In genomic region chr1:53709602-53710001, GRCm38 (mm10) we compare ENCODE assay signal across 11 mouse cellular contexts. TPM values are rescaled to one million over a fixed set of nuclear protein-coding genes. Genes with fewer than 3 reads are reported as not detected.
DNase-seq lines count a peak whose midpoint lies in the region; ATAC-seq and TF ChIP-seq lines count a peak whose summit lies in the region.
"Not testable (repeated sequence)": the region's sequence is repeated elsewhere in the genome, so short reads cannot be mapped to it uniquely, and the experiment has no call there.
"Had no signal": no experiment of that assay in that cellular context is flagged by ENCODE, and none has a peak within 500 bp of the region (broad histone marks: within the 10 kb centered on the region; RNA-seq: fewer than 3 reads in every experiment).

No protein-coding gene starts in this region.

- WGBS in hindbrain, embryonic 11.5 days, result 65% methylated on average over 5 of the region's 5 CpGs
- 52% methylated on average over 5 of the region's 5 CpGs for WGBS in hindbrain, embryonic 14.5 days
- 49% methylated on average over 5 of the region's 5 CpGs for WGBS in hindbrain, postnatal 0 days
- 60% methylated on average over 5 of the region's 5 CpGs for WGBS in midbrain, postnatal 0 days
- WGBS in neural tube, embryonic 13.5 days, result 49% methylated on average over 5 of the region's 5 CpGs

- not testable (repeated sequence) for H3K4me1 ChIP-seq in hindbrain, embryonic 11.5 days (replicated peaks; ENCODE audit: control insufficient read depth, insufficient read depth, low read length); hindbrain, postnatal 0 days (ENCODE audit: insufficient read depth, low read length); midbrain, postnatal 0 days (ENCODE audit: insufficient read depth, low read length)
- 0 out of 2 replicates have a peak, but pooled peaks cover 12% of the 10 kb centered on the region for H3K4me1 ChIP-seq in hindbrain, embryonic 14.5 days (replicated peaks; ENCODE audit: control insufficient read depth, insufficient read depth, low read length)
- H3K4me1 ChIP-seq in neural tube, embryonic 13.5 days (replicated peaks), result peaks cover 13% of the 10 kb centered on the region

- not testable (repeated sequence) for H3K27me3 ChIP-seq in hindbrain, embryonic 11.5 days (ENCODE audit: control insufficient read depth, insufficient read depth, low read length); hindbrain, embryonic 14.5 days (ENCODE audit: control insufficient read depth, insufficient read depth, low read length); hindbrain, postnatal 0 days (ENCODE audit: insufficient read depth, low read length); midbrain, postnatal 0 days (ENCODE audit: insufficient read depth, low read length); neural tube, embryonic 13.5 days

- peak; percentile 29; the same call in 1 of the 2 replicates for ATAC-seq in hindbrain, embryonic 11.5 days (ENCODE audit: low FRiP score)
- peak; percentile 55 for ATAC-seq in hindbrain, embryonic 14.5 days (ENCODE audit: low FRiP score)
- not testable (repeated sequence) for ATAC-seq in hindbrain, postnatal 0 days; midbrain, postnatal 0 days (ENCODE audit: low FRiP score)
- peak; percentile 64; the same call in 1 of the 2 replicates for ATAC-seq in neural tube, embryonic 13.5 days (ENCODE audit: low read depth)

- H3K9me3 ChIP-seq in hindbrain, embryonic 11.5 days (ENCODE audit: control insufficient read depth, low read length); hindbrain, embryonic 14.5 days (ENCODE audit: control insufficient read depth, low read length); hindbrain, postnatal 0 days (ENCODE audit: low read length); midbrain, postnatal 0 days (ENCODE audit: low read length); neural tube, embryonic 13.5 days: not testable (repeated sequence)

- not testable (repeated sequence) for TF ChIP-seq CTCF in hindbrain, postnatal 0 days (IDR thresholded peaks at IDR 0.05; ENCODE audit: low read depth); midbrain, postnatal 0 days (IDR thresholded peaks at IDR 0.05)

- not testable (repeated sequence) for H3K4me2 ChIP-seq in hindbrain, embryonic 11.5 days (replicated peaks; ENCODE audit: low read depth, low read length); hindbrain, postnatal 0 days (ENCODE audit: low read depth, low read length); midbrain, postnatal 0 days (ENCODE audit: low read depth, low read length, poor library complexity, severe bottlenecking)
- peak overlapping the region; percentile 29 for H3K4me2 ChIP-seq in hindbrain, embryonic 14.5 days (replicated peaks)
- H3K4me2 ChIP-seq in neural tube, embryonic 13.5 days, result peak overlapping the region; percentile 28

- H3K36me3 ChIP-seq in hindbrain, embryonic 11.5 days (ENCODE audit: control insufficient read depth, insufficient read depth, low read length); hindbrain, embryonic 14.5 days (replicated peaks; ENCODE audit: control insufficient read depth, insufficient read depth); hindbrain, postnatal 0 days (ENCODE audit: insufficient read depth, low read length); midbrain, postnatal 0 days (ENCODE audit: insufficient read depth, low read length); neural tube, embryonic 13.5 days: not testable (repeated sequence)

- H3K27ac ChIP-seq in hindbrain, embryonic 11.5 days (ENCODE audit: low read depth, low read length); hindbrain, postnatal 0 days; midbrain, postnatal 0 days (ENCODE audit: low read depth, low read length); neural tube, embryonic 13.5 days (replicated peaks): not testable (repeated sequence)
- 0 out of 2 replicates have a peak overlapping the region, but pooled peaks have one; percentile 43 for H3K27ac ChIP-seq in hindbrain, embryonic 14.5 days

- H3K4me3 ChIP-seq in hindbrain, embryonic 11.5 days (ENCODE audit: low read depth, low read length); hindbrain, embryonic 14.5 days (replicated peaks; ENCODE audit: low read length); hindbrain, postnatal 0 days (ENCODE audit: low read length); midbrain, postnatal 0 days (ENCODE audit: low read depth, low read length); neural tube, embryonic 13.5 days: not testable (repeated sequence)

- peak; percentile 4 for DNase-seq in hindbrain, embryonic 11.5 days (ENCODE audit: low spot score)
- peak; percentile 26 for DNase-seq in hindbrain, embryonic 14.5 days (ENCODE audit: low spot score)
- peak; percentile 44 for DNase-seq in hindbrain, postnatal 0 days (ENCODE audit: low spot score)
- peak; percentile 56 for DNase-seq in midbrain, postnatal 0 days (ENCODE audit: low spot score)
- DNase-seq in retina, embryonic 14.5 days (ENCODE audit: low spot score), result peak; percentile 9

- not testable (repeated sequence) for H3K9ac ChIP-seq in hindbrain, embryonic 11.5 days (ENCODE audit: low read depth, low read length); hindbrain, embryonic 14.5 days; hindbrain, postnatal 0 days (replicated peaks; ENCODE audit: low read length); midbrain, postnatal 0 days (replicated peaks; ENCODE audit: low read length, poor library complexity, severe bottlenecking); neural tube, embryonic 13.5 days

RNA-seq across cellular contexts. Expression of gene Dnah7a, which starts 3.0 kb away (rescaled TPM):
- polyA plus RNA-seq in hindbrain, embryonic 11.5 days (2014; fragmentation: Nextera tagmentation; extraction: Ambion mirVana), result 8.5 and 12.2 TPM in 2 replicates
- 9.9 and 10.4 TPM in 2 replicates for polyA plus RNA-seq in hindbrain, embryonic 14.5 days (2014; fragmentation: Nextera tagmentation; extraction: Ambion mirVana)
- total RNA-seq in hindbrain, postnatal 0 days (2014; rRNA removed), result 1.4 and 11.7 TPM in 2 replicates
- 6.8 and 7.9 TPM in 2 replicates for polyA plus RNA-seq in hindbrain, postnatal 0 days (2015; fragmentation: Nextera tagmentation; extraction: Ambion mirVana)
- 4.5 and 5.7 TPM in 2 replicates for total RNA-seq in midbrain, postnatal 0 days (2014; rRNA removed)
- polyA plus RNA-seq in midbrain, postnatal 0 days (2015; fragmentation: Nextera tagmentation; extraction: Ambion mirVana), result 11.7 and 12.0 TPM in 2 replicates
- polyA plus RNA-seq in neural tube, embryonic 13.5 days (2015; fragmentation: Nextera tagmentation; extraction: Ambion mirVana), result 13.1 and 13.4 TPM in 2 replicates
- total RNA-seq: gastrocnemius, adult 18-20 months; gastrocnemius, postnatal 36 days; granulocyte monocyte progenitor cell, adult 5-6 weeks; MEL had no signal
- polyA plus RNA-seq: C2C12 had no signal

Comparison
In these comparisons a context has a peak if more than half of its experiments do, and no peak if none do; other contexts are left out.
1. DNase-seq: peak in every context shown above with its lines; median percentile 56 in midbrain, postnatal 0 days; 44 in hindbrain, postnatal 0 days; 26 in hindbrain, embryonic 14.5 days; 9 in retina, embryonic 14.5 days; 4 in hindbrain, embryonic 11.5 days.